Mouse (Mus musculus): ENCODE measurements around the gene Gm10053.

The Gm10053 gene

GRCm38 (mm10) chr19:24875129-24875870 lies at the start of gene Gm10053:
Gene Gm10053 (plus strand): TSS chr19:24875686.
- in situ Hi-C loops (cut with MboI; ENCODE audit: low sequenced_read_pairs), result loop anchor here (10.0 kb wide), 1 partner anchor 590 kb away; the partner anchor contains the start of gene Fxn

DNA sequence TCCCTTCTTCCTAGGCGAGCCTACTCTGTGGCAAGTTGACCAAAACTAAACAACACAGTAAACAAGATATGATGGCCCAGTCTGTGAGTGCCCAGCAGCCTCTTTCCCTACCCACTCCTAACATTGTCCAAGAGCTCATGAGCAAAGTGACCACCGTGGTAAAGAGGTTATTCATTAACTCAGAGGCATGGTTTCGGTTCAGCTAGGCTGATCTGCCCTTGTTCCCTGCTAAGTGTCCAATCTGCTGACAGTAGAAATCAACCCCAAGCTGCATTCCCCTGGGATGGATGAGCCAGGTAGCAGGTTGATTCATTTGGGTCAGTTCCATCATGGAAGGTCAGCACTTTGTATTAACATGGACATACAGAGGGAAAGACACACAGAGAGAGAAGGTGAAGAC lies 33.4 kb upstream of the Gm10053 start:
- in situ Hi-C loops (cut with MboI; ENCODE audit: low sequenced_read_pairs), result no loop called here

- in situ Hi-C loops (cut with MboI; ENCODE audit: low sequenced_read_pairs), result no loop called here
Measured at GRCm38 (mm10) chr19:24845007-24845546, 30.4 kb upstream of the Gm10053 start.

GRCm38 (mm10) chr19:24848345-24848744 lies 27.1 kb upstream of the Gm10053 start:
- in situ Hi-C loops (cut with MboI; ENCODE audit: low sequenced_read_pairs), result no loop called here

DNA sequence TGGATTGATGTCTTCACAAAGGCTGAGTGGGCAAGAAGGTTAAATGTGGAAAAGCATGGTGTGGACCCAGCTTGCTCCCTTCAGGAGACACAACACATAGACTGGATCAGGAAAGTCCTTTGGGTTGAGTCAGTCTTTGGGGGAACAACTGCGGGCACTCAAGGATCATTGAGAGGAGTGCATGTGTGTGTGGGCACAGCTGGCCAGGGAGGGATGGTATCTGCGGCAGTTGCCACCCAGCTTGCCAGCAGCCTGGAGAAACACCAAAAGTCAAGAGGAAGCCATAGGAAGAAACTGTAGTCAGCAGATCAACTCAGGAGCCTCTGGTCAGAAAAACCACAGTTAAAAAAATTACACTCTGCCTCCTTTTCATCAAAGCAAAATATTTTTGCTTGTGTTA lies 26.6 kb upstream of the Gm10053 start:
- in situ Hi-C loops (cut with MboI; ENCODE audit: low sequenced_read_pairs), result no loop called here

- in situ Hi-C loops (cut with MboI; ENCODE audit: low sequenced_read_pairs), result no loop called here
Measured at GRCm38 (mm10) chr19:24851456-24852315, 23.8 kb upstream of the Gm10053 start.

GRCm38 (mm10) chr19:24861276-24861611 lies 14.2 kb upstream of the Gm10053 start:
- in situ Hi-C loops (cut with MboI; ENCODE audit: low sequenced_read_pairs), result no loop called here

DNA sequence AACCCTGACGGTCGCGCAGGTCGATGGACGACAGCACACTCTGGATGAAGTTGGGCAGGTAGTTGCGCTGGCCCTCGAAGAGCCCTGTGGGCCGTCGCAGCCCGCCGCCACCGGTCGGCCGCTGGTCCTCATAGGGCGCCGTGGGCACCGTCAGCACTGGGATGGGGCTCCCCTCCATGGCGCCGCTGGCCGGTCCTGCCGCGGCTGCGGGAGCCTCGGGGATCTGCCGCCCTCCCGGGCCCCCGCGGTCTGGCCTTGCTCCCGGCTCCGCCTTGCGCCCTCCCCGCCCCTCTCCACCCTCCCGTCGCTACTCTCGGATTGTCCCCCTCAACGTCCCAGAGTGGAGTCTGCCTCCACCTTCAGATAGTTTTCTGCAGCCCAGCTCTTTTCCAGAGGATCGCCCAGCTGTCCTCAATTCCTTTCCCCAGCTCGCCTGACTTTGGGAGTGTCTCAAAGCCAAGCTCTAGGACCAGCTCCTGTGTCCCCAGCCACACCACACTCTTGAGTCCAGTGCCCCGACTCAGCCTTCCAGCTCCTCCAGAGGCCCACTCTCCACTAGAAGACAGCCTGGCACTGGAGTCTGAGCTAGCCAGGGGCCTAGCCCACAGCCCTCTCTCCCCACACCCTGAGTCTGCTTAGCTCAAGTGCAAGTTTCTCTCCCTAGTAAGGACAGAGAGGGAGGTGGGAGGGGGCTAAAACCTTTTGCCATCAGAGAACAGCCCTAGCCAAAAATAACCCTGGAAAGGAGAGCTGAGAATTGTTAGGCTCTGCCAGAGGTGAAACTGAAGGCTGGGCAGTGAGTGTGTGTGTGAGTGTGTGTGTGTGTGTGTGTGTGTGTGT lies 13.7 kb upstream of the Gm10053 start, which contains the start of gene Pgm5:
TSS of gene Pgm5 (minus strand) at position 244 of the 840 bp plus-strand sequence.
- in situ Hi-C loops (cut with MboI; ENCODE audit: low sequenced_read_pairs), result no loop called here

DNA sequence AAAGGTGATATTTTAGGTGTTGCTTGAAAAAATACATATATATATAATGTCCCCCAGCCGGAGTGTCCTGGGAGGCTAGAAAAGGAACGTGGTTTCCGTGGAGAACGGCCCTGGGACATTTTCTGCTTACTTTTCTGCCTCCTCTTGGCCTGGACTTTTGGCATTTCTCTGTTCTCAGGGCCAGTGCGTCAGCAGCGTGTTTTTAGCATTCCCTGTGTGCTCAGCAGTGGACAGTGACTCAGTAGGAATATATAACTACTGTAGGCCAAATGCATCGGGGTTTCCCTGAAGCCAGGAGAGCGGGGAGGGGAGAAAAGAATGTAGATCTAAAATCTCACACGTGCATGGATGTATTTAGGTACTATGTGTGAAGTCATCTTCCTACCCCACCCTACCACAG lies 10.1 kb upstream of the Gm10053 start:
- in situ Hi-C loops (cut with MboI; ENCODE audit: low sequenced_read_pairs), result no loop called here

DNA sequence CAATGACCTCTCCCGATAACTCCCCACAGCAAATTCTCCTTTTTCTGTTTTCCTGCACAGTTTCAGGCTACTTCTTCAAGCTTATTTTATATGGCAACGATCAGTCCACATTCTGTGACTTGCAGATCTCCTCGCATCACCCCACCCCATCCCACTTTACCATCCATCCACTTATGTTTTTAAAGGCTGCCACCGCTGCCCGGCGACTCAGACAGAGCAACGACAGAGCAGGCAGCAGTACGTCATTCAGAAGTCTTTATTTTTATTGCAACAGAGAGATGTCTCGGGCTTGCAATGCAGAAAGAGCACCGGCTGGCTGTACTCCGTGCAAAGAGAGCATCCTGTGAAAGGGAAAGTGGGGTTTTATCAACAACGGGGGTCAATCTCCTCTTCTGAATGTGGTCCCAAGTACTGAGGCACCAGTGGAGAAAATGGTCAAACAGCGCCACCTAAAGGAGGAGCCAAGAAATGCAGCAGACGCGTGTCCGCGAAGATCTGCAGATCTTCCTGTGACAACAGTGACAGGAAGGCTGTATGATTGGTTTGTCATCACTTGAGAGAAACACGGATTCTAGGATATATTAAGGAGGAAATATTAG lies 4.3 kb upstream of the Gm10053 start:
- in situ Hi-C loops (cut with MboI; ENCODE audit: low sequenced_read_pairs), result loop anchor here (5.0 to 10.0 kb wide), 2 partner anchors 164 to 586 kb away; partner anchors contain the start of gene Fxn

GRCm38 (mm10) chr19:24873873-24874272 lies 1.6 kb upstream of the Gm10053 start:
- in situ Hi-C loops (cut with MboI; ENCODE audit: low sequenced_read_pairs), result loop anchor here (5.0 to 10.0 kb wide), 2 partner anchors 167 to 589 kb away; partner anchors contain the start of gene Fxn

- in situ Hi-C loops (cut with MboI; ENCODE audit: low sequenced_read_pairs), result no loop called here
Measured at GRCm38 (mm10) chr19:24881237-24881636, 5.8 kb downstream of the Gm10053 start.

DNA sequence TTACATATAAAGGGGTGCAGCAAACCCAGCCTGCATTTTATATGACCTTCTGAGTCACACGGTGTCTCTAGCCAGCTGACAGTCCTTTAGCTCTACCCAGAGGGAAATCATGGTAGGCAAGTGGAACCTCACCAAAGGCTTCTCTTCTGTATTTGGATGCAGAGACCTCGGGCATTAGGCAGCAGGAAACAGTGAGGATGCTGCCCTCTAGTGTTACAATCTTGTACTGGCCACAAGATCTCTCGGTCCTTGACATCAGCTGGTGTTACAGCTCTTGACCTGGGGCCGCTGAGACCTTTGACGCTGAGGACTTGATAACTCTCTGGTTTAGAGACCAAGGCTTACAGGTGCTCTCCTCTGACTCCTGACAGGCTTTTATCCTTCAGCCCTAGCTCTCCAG lies 10.0 kb downstream of the Gm10053 start:
- in situ Hi-C loops (cut with MboI; ENCODE audit: low sequenced_read_pairs), result no loop called here

GRCm38 (mm10) chr19:24886888-24887287 lies 11.4 kb downstream of the Gm10053 start:
- in situ Hi-C loops (cut with MboI; ENCODE audit: low sequenced_read_pairs), result no loop called here

DNA sequence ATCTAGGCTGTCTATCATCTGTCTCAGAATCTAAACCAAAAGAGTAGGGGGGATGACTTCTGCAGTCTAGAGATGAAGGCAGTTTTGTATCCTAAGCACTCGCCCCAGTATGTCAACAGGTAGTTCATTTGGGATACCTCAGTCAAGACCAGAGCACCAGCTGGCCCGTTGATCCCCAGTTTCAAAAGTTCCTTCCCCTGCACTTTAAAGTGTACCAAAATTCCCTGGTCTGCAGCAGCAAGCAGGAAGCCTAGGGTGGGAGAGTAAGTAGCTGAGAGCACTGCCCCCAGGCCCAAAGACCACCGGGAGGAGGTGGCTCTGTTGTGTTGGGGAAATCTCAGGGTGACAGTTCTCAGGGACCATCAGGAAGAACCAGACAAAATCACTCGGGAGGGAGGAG lies 21.1 kb downstream of the Gm10053 start:
- in situ Hi-C loops (cut with MboI; ENCODE audit: low sequenced_read_pairs), result no loop called here

DNA sequence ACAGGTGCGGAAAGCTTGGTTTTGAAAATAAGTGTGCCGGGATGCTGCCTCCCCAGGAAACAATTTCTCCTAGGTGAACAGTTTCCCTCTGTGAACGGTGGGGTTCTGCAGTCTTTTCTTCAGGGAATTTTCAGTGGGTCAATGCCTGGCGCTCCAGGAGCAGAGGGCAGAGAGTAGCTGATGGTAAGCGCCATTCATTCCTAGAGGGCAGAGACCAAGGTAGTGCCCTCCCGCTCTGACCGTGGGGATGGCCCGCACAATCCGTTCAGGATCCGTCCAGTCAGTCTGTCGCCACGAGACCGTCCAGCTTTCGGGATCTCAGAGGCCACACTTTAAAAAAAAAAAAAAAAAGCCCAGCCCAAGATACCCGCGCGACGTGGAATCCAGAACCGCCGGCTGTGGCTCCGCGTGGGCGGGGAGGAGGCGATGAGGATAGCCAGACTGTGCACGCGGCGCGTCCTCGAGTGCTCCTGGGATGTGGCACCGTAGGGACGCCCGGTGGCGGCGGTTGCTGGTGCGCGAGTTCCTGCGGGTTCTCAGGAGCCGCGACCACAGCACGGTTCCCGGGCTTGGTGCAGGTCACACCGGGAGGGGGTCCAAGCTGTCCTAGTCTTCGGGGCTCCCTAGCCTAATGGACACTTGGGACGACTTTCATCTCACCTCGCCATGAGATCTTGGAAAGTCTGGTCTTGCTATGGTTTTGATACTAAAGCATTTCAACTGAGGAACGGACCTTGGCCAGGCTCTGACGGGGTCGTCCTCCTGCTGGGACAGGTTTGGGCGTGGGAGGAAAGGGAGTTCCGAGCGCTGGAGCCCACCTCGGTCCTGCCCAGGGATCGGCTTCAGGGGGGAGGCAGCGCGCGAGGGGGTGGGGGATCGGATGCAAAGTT lies 21.8 kb downstream of the Gm10053 start:
- in situ Hi-C loops (cut with MboI; ENCODE audit: low sequenced_read_pairs), result no loop called here

- in situ Hi-C loops (cut with MboI; ENCODE audit: low sequenced_read_pairs), result no loop called here
Measured at GRCm38 (mm10) chr19:24897896-24898736, 22.6 kb downstream of the Gm10053 start.

Data from CH12F3 (cell line).